Mouse (Mus musculus) forebrain, embryonic 11.5 days (tissue): ENCODE measurements at regions not wholly inside any gene's neighbourhood (a gene's known extent, or its start where the extent isn't known, plus 50 kb on each side); places are given as distances from the start of the nearest gene placed in this dataset.

Experiments used
- ATAC-seq: fragments of 200-750 bp; cut with Nextera tagmentation; replicated peaks from 2 replicates; pipeline ENCODE4 v1.8.0; 2017; ENCODE audit warnings: moderate TSS enrichment; ENCODE audit not compliant: low FRiP score
- DNase-seq: peaks from one replicate; pipeline ENCODE4 v3.0.0-alpha.2; 2017; ENCODE audit warnings: low spot score
- H3K27ac ChIP-seq: fragments of 300-500 bp; sonication (generic); 2 replicates; pipeline ENCODE4 v1.5.1; 2014; ENCODE audit warnings: low read depth, low read length
- H3K27me3 ChIP-seq: fragments of 300-500 bp; sonication (generic); 2 replicates; pipeline ENCODE4 v1.6.1; 2014; ENCODE audit warnings: mild to moderate bottlenecking, low read length, mixed read lengths; ENCODE audit not compliant: control insufficient read depth, insufficient read depth
- H3K36me3 ChIP-seq: fragments of 300-500 bp; sonication (generic); 2 replicates; pipeline ENCODE4 v1.6.1; 2014; ENCODE audit warnings: mild to moderate bottlenecking, low read length, moderate library complexity, mixed read lengths; ENCODE audit not compliant: control insufficient read depth, insufficient read depth
- H3K4me1 ChIP-seq: fragments of 300-500 bp; sonication (generic); replicated peaks from 2 replicates; pipeline ENCODE4 v1.6.1; 2014; ENCODE audit warnings: low read length, mixed read lengths; ENCODE audit not compliant: control insufficient read depth, insufficient read depth
- H3K4me2 ChIP-seq: fragments of 300-500 bp; sonication (generic); 2 replicates; pipeline ENCODE4 v1.6.1; 2014; ENCODE audit warnings: low read depth, mild to moderate bottlenecking, low read length, moderate library complexity, mixed read lengths; ENCODE audit not compliant: severe bottlenecking
- H3K4me3 ChIP-seq: fragments of 300-500 bp; sonication (generic); 2 replicates; pipeline ENCODE4 v1.5.1; 2014; ENCODE audit warnings: low read depth, low read length
- H3K9ac ChIP-seq: fragments of 300-500 bp; sonication (generic); 2 replicates; pipeline ENCODE4 v1.6.1; 2014; ENCODE audit warnings: low read length
- H3K9me3 ChIP-seq: fragments of 300-500 bp; sonication (generic); 2 replicates; pipeline ENCODE4 v1.6.1; 2016; ENCODE audit warnings: low read length, mixed read lengths; ENCODE audit not compliant: control insufficient read depth
- WGBS: fragments of 180-500 bp; shearing (Covaris S2); extraction: QIAGEN DNeasy Blood & Tissue Kit; methylation state at CpG from one replicate; pipeline ENCODE4 v1.1.7; 2014; 5-methylcytosine and 5-hydroxymethylcytosine counted together

- Histone ChIP-seq H3K9ac (peak overlapping the region; percentile 23; the same call in 1 of the 2 replicates), H3K4me2 (peak overlapping the region; percentile 45; the same call in 1 of the 2 replicates), H3K9me3 (no peaks in the 10 kb centered on the region), H3K4me3 (no peak overlapping the region), H3K4me1 (peaks cover 50% of the 10 kb centered on the region), H3K36me3 (no peaks in the 10 kb centered on the region), H3K27ac (peak overlapping the region; percentile 25; the same call in 1 of the 2 replicates), H3K27me3 (peaks cover 4% of the 10 kb centered on the region; the same call in 1 of the 2 replicates)
- ATAC-seq (no peak), DNase-seq (no peak)
- WGBS = 23% methylated on average over 19 of the region's 19 CpGs
These were observed 84.9 kb downstream of the Irs2 start for GRCm38 (mm10) chr8:10923071-10924000.

- Histone ChIP-seq H3K9me3 (no peaks in the 10 kb centered on the region), H3K36me3 (no peaks in the 10 kb centered on the region), H3K4me1 (peaks cover 50% of the 10 kb centered on the region), H3K27me3 (peaks cover 4% of the 10 kb centered on the region; the same call in 1 of the 2 replicates), H3K4me3 (no peak overlapping the region), H3K27ac (peak overlapping the region; percentile 88), H3K9ac (peak overlapping the region; percentile 27), H3K4me2 (peak overlapping the region; percentile 11; the same call in 1 of the 2 replicates)
- 27% methylated on average over 12 of the region's 12 CpGs for WGBS
- ATAC-seq (peak; percentile 23), DNase-seq (no peak)
These were observed 85.8 kb downstream of the Irs2 start for GRCm38 (mm10) chr8:10922209-10923030.

GRCm38 (mm10) chr8:10921439-10922191 lies 86.6 kb downstream of the Irs2 start:
- DNase-seq (peak; percentile 71), ATAC-seq (peak; percentile 57)
- no peaks in the 10 kb centered on the region for H3K36me3 ChIP-seq
- no peaks in the 10 kb centered on the region for H3K9me3 ChIP-seq
- H3K9ac ChIP-seq = peak overlapping the region; percentile 4; the same call in 1 of the 2 replicates
- H3K27ac ChIP-seq = peak overlapping the region; percentile 88
- peaks cover 2% of the 10 kb centered on the region; the same call in 1 of the 2 replicates for H3K27me3 ChIP-seq
- peaks cover 42% of the 10 kb centered on the region for H3K4me1 ChIP-seq
- peak overlapping the region; percentile 3 for H3K4me2 ChIP-seq
- H3K4me3 ChIP-seq = no peak overlapping the region
- WGBS = 14% methylated on average over 11 of the region's 11 CpGs

- H3K4me1 ChIP-seq = peaks cover 26% of the 10 kb centered on the region
These were observed 88.6 kb downstream of the Irs2 start for GRCm38 (mm10) chr8:10919620-10920019.

GRCm38 (mm10) chr8:10918403-10919035 lies 89.7 kb downstream of the Irs2 start:
- H3K27me3 ChIP-seq = peaks cover 2% of the 10 kb centered on the region; the same call in 1 of the 2 replicates
- H3K4me2 ChIP-seq = no peak overlapping the region
- DNase-seq = no peak
- ATAC-seq = no peak
- WGBS = 89% methylated on average over 5 of the region's 5 CpGs
- H3K4me3 ChIP-seq = no peak overlapping the region
- H3K4me1 ChIP-seq = peaks cover 20% of the 10 kb centered on the region
- H3K9me3 ChIP-seq = no peaks in the 10 kb centered on the region
- no peaks in the 10 kb centered on the region for H3K36me3 ChIP-seq
- H3K27ac ChIP-seq = no peak overlapping the region
- H3K9ac ChIP-seq = no peak overlapping the region

More at GRCm38 (mm10) chr8:10919620-10920019, 88.6 kb downstream of the Irs2 start:
- Histone ChIP-seq H3K27me3 (peaks cover 2% of the 10 kb centered on the region; the same call in 1 of the 2 replicates), H3K4me3 (no peak overlapping the region), H3K9ac (no peak overlapping the region), H3K4me2 (no peak overlapping the region), H3K9me3 (no peaks in the 10 kb centered on the region), H3K27ac (no peak overlapping the region), H3K36me3 (no peaks in the 10 kb centered on the region)
- 90% methylated on average over 5 of the region's 5 CpGs for WGBS
- ATAC-seq (no peak), DNase-seq (no peak)

- WGBS = 89% methylated on average over 8 of the region's 8 CpGs
- no peak for ATAC-seq
- H3K36me3 ChIP-seq = no peaks in the 10 kb centered on the region
- no peak overlapping the region for H3K27ac ChIP-seq
- no peak overlapping the region for H3K4me2 ChIP-seq
- H3K4me1 ChIP-seq = no peaks in the 10 kb centered on the region
- no peaks in the 10 kb centered on the region for H3K9me3 ChIP-seq
- no peaks in the 10 kb centered on the region for H3K27me3 ChIP-seq
- H3K4me3 ChIP-seq = no peak overlapping the region
- no peak overlapping the region for H3K9ac ChIP-seq
- DNase-seq = no peak
These were observed 93.6 kb downstream of the Irs2 start for GRCm38 (mm10) chr8:10914616-10915015.

GRCm38 (mm10) chr8:10912436-10912835 lies 95.8 kb downstream of the Irs2 start:
- no peak overlapping the region for H3K9ac ChIP-seq
- no peak overlapping the region for H3K4me3 ChIP-seq

More at GRCm38 (mm10) chr8:10912436-10912835, 95.8 kb downstream of the Irs2 start:
- H3K27me3 ChIP-seq = no peaks in the 10 kb centered on the region
- no peaks in the 10 kb centered on the region for H3K9me3 ChIP-seq
- no peak for DNase-seq
- H3K36me3 ChIP-seq = no peaks in the 10 kb centered on the region
- H3K4me2 ChIP-seq = no peak overlapping the region
- no peaks in the 10 kb centered on the region for H3K4me1 ChIP-seq
- ATAC-seq = no peak
- H3K27ac ChIP-seq = no peak overlapping the region
- 79% methylated on average over 2 of the region's 2 CpGs for WGBS
